Mouse (Mus musculus) spleen, postnatal 0 days (tissue): ENCODE measurements around the gene Mrgprb5. TPM values are rescaled to one million over a fixed set of nuclear protein-coding genes. Genes with fewer than 3 reads are reported as not detected.

ENCODE experiments used
- polyA plus RNA-seq: library from polyadenylated mRNA; unstranded; fragments of >200 nt; fragmentation: Nextera tagmentation; extraction: Ambion mirVana; gene quantifications from 2 replicates; pipeline ENCODE4 v1.2.1, GENCODE M21; 2015

Mrgprb5 gene
- polyA plus RNA-seq: not detected in 2 replicates

GRCm38 (mm10) chr7:48168919-48169318 lies at the start of gene Mrgprb5:
Mrgprb5 (minus strand) TSS chr7:48169019.

GRCm38 (mm10) chr7:48199188-48199587 lies 30.4 kb upstream of the Mrgprb5 start, which contains the start of gene Mrgprb4:
Mrgprb4 (minus strand) TSS chr7:48199288.

Other genes starting within 250 kb of the Mrgprb5 start
- 0.30 TPM in 1 of 2 replicates, not detected in the other for gene Mrgpra4, start 186.9 kb downstream of the Mrgprb5 start, polyA plus RNA-seq
- gene Mrgprx1, start 141.4 kb downstream of the Mrgprb5 start, polyA plus RNA-seq: not detected in 2 replicates
- not detected in 2 replicates for gene Mrgprb4, start 30.3 kb upstream of the Mrgprb5 start, polyA plus RNA-seq
- gene Mrgprb8, start 219.5 kb upstream of the Mrgprb5 start, polyA plus RNA-seq: 0.14 and 0.38 TPM in 2 replicates